Mouse (Mus musculus): ENCODE results near the gene Pfkfb3. TPM values are rescaled to one million over a fixed set of nuclear protein-coding genes. Genes with fewer than 3 reads are reported as not detected.

The Pfkfb3 gene
- polyA plus RNA-seq, 1 experiment, result 0.01 TPM

- no peaks in the 10 kb centered on the region for H3K4me1 ChIP-seq (ENCODE audit: control insufficient read depth)
- H3K4me3 ChIP-seq (replicated peaks), result no peak overlapping the region
- no peak for TF ChIP-seq TAL1 (IDR thresholded peaks at IDR 0.05; ENCODE audit: low read length)
- TF ChIP-seq GATA1 (IDR thresholded peaks at IDR 0.05; ENCODE audit: low read length), result no peak
- no peaks in the 10 kb centered on the region for H3K36me3 ChIP-seq (ENCODE audit: control insufficient read depth)
- no peaks in the 10 kb centered on the region for H3K9me3 ChIP-seq (ENCODE audit: control insufficient read depth, low read length)
- H3K27me3 ChIP-seq (ENCODE audit: control insufficient read depth), result no peaks in the 10 kb centered on the region
These were observed 89.2 kb downstream of the Pfkfb3 start for GRCm38 (mm10) chr2:11464661-11465099.

- no peaks in the 10 kb centered on the region for H3K9me3 ChIP-seq (ENCODE audit: control insufficient read depth, low read length)
- H3K36me3 ChIP-seq (ENCODE audit: control insufficient read depth), result no peaks in the 10 kb centered on the region
- no peaks in the 10 kb centered on the region for H3K4me1 ChIP-seq (ENCODE audit: control insufficient read depth)
- H3K27me3 ChIP-seq (ENCODE audit: control insufficient read depth), result no peaks in the 10 kb centered on the region
- no peak overlapping the region for H3K4me3 ChIP-seq (replicated peaks)
- TF ChIP-seq TAL1 (IDR thresholded peaks at IDR 0.05; ENCODE audit: low read length) (no peak), GATA1 (IDR thresholded peaks at IDR 0.05; ENCODE audit: low read length) (no peak)
These were observed 92.9 kb downstream of the Pfkfb3 start for GRCm38 (mm10) chr2:11460976-11461375.

DNA sequence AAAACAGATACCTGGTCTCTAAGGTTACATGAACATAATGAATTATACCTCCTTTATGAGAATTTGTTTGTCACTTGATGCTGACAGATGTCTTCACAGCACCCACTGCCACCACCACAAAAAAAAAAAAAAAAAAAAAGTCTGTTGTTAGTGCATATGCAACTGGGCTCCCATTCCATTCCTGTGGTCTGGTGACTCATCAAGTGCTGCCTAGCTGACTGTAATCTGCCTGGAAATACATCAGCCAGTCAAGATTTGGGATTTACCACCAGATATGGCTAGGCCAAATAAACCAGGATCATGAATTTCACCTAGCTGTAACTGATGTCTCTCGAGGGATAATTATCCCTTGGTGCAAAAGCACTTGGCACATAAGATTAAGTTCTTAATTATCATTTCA is 95.4 kb downstream of the Pfkfb3 start:
- H3K4me1 ChIP-seq (ENCODE audit: control insufficient read depth), result no peaks in the 10 kb centered on the region
- H3K36me3 ChIP-seq (ENCODE audit: control insufficient read depth), result no peaks in the 10 kb centered on the region
- H3K4me3 ChIP-seq (replicated peaks), result no peak overlapping the region
- no peaks in the 10 kb centered on the region for H3K9me3 ChIP-seq (ENCODE audit: control insufficient read depth, low read length)
- H3K27me3 ChIP-seq (ENCODE audit: control insufficient read depth), result no peaks in the 10 kb centered on the region
- TF ChIP-seq TAL1 (IDR thresholded peaks at IDR 0.05; ENCODE audit: low read length) (no peak), GATA1 (IDR thresholded peaks at IDR 0.05; ENCODE audit: low read length) (no peak)

- Histone ChIP-seq H3K4me3 (replicated peaks) (no peak overlapping the region), H3K4me1 (ENCODE audit: control insufficient read depth) (no peaks in the 10 kb centered on the region), H3K9me3 (ENCODE audit: control insufficient read depth, low read length) (no peaks in the 10 kb centered on the region), H3K27me3 (ENCODE audit: control insufficient read depth) (no peaks in the 10 kb centered on the region), H3K36me3 (ENCODE audit: control insufficient read depth) (no peaks in the 10 kb centered on the region)
- no peak for TF ChIP-seq GATA1 (IDR thresholded peaks at IDR 0.05; ENCODE audit: low read length)
- no peak for TF ChIP-seq TAL1 (IDR thresholded peaks at IDR 0.05; ENCODE audit: low read length)
These were observed 96.0 kb downstream of the Pfkfb3 start for GRCm38 (mm10) chr2:11457904-11458303.

DNA sequence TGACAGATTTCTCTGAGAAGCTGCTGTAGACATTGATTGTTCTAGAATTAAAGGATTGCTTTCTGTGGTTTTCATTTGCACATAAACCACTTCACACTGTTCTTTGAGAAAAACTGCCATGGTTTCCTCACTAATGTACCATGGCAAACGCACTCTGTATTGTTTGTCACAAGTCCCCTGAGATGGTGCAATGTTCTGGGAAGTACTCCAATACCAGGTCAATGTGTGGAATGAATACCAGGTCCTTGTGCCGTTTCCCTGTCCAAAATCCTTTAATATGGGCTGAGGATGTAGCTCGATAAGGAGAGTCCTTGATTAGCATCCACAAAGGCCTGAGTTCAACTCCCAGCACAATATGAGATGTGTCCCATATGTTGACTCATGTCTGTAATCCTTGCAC is 105.2 kb downstream of the Pfkfb3 start:
- Histone ChIP-seq H3K9me3 (ENCODE audit: control insufficient read depth, low read length) (no peaks in the 10 kb centered on the region), H3K4me3 (replicated peaks) (no peak overlapping the region), H3K27me3 (ENCODE audit: control insufficient read depth) (no peaks in the 10 kb centered on the region), H3K36me3 (ENCODE audit: control insufficient read depth) (no peaks in the 10 kb centered on the region), H3K4me1 (ENCODE audit: control insufficient read depth) (no peaks in the 10 kb centered on the region)
- TF ChIP-seq GATA1 (IDR thresholded peaks at IDR 0.05; ENCODE audit: low read length) (no peak), TAL1 (IDR thresholded peaks at IDR 0.05; ENCODE audit: low read length) (no peak)

GRCm38 (mm10) chr2:11447865-11448264 is 106.0 kb downstream of the Pfkfb3 start:
- Histone ChIP-seq H3K36me3 (ENCODE audit: control insufficient read depth) (no peaks in the 10 kb centered on the region), H3K4me1 (ENCODE audit: control insufficient read depth) (no peaks in the 10 kb centered on the region), H3K27me3 (ENCODE audit: control insufficient read depth) (no peaks in the 10 kb centered on the region), H3K4me3 (replicated peaks) (no peak overlapping the region), H3K9me3 (ENCODE audit: control insufficient read depth, low read length) (no peaks in the 10 kb centered on the region)
- TF ChIP-seq TAL1 (IDR thresholded peaks at IDR 0.05; ENCODE audit: low read length) (no peak), GATA1 (IDR thresholded peaks at IDR 0.05; ENCODE audit: low read length) (no peak)

GRCm38 (mm10) chr2:11445722-11446121 is 108.2 kb downstream of the Pfkfb3 start:
- H3K4me3 ChIP-seq (replicated peaks), result no peak overlapping the region
- H3K27me3 ChIP-seq (ENCODE audit: control insufficient read depth), result no peaks in the 10 kb centered on the region
- H3K36me3 ChIP-seq (ENCODE audit: control insufficient read depth), result no peaks in the 10 kb centered on the region
- TF ChIP-seq TAL1 (IDR thresholded peaks at IDR 0.05; ENCODE audit: low read length) (no peak), GATA1 (IDR thresholded peaks at IDR 0.05; ENCODE audit: low read length) (no peak)
- H3K4me1 ChIP-seq (ENCODE audit: control insufficient read depth), result no peaks in the 10 kb centered on the region
- no peaks in the 10 kb centered on the region for H3K9me3 ChIP-seq (ENCODE audit: control insufficient read depth, low read length)

DNA sequence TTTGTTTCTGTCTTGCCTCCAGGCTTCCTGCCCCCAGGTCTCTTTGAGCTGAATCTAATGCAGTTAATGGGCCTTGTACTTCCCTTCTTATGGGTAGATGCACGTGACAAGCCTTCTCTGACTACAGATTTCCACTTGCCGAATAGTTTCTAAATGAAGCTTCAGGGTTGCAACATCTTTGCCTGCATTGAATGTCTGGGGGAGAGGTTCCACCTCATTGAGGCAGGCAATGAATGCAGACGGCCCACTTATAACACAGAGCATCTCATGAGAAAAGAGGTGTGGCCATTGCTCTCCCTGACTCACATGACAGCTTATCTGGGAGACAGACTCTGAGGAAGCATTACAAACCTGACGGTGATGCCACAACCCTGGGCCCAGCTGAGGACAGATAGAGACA is 112.0 kb downstream of the Pfkfb3 start:
- Histone ChIP-seq H3K27me3 (ENCODE audit: control insufficient read depth) (no peaks in the 10 kb centered on the region), H3K4me3 (replicated peaks) (no peak overlapping the region), H3K36me3 (ENCODE audit: control insufficient read depth) (no peaks in the 10 kb centered on the region), H3K9me3 (ENCODE audit: control insufficient read depth, low read length) (no peaks in the 10 kb centered on the region), H3K4me1 (ENCODE audit: control insufficient read depth) (no peaks in the 10 kb centered on the region)
- TF ChIP-seq GATA1 (IDR thresholded peaks at IDR 0.05; ENCODE audit: low read length), result no peak
- TF ChIP-seq TAL1 (IDR thresholded peaks at IDR 0.05; ENCODE audit: low read length), result no peak

DNA sequence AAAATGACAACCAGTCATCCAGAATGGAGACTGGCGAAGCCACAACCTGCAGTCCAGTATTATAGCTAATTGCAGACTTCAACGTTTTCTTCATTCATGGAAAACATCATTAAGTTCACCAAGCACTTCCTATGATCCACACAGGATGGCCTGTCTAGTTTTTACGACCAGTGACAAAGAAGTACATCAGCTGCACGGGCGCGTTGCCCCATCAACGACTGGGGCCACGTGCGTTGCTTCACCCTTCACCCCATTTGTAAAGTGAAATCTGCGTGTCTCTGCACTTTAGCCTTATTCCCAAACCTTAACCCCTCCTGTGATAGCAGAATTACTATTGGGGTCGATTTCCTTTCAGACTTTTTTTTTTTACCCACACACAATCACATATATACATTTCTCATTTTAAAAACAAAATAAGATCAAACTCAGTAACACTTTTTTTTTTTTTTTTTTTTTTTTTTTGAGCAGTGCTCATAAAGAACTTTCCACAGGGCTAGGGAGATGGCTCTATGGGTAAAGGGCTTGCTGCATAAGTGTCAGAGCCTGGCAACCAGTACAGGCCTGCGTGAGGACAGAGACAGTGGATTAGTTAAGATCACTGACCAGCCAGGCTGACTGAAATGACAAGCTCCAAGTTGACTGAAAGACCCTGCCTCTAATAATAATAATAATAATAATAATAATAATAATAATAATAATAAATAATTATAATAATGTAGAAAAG is 115.5 kb downstream of the Pfkfb3 start:
- Histone ChIP-seq H3K4me1 (ENCODE audit: control insufficient read depth) (no peaks in the 10 kb centered on the region), H3K27me3 (ENCODE audit: control insufficient read depth) (no peaks in the 10 kb centered on the region), H3K36me3 (ENCODE audit: control insufficient read depth) (no peaks in the 10 kb centered on the region), H3K9me3 (ENCODE audit: control insufficient read depth, low read length) (no peaks in the 10 kb centered on the region), H3K4me3 (replicated peaks) (no peak overlapping the region)
- TF ChIP-seq GATA1 (IDR thresholded peaks at IDR 0.05; ENCODE audit: low read length) (no peak), TAL1 (IDR thresholded peaks at IDR 0.05; ENCODE audit: low read length) (no peak)

GRCm38 (mm10) chr2:11436353-11436752 is 117.5 kb downstream of the Pfkfb3 start:
- TF ChIP-seq TAL1 (IDR thresholded peaks at IDR 0.05; ENCODE audit: low read length) (no peak), GATA1 (IDR thresholded peaks at IDR 0.05; ENCODE audit: low read length) (no peak)
- Histone ChIP-seq H3K36me3 (ENCODE audit: control insufficient read depth) (no peaks in the 10 kb centered on the region), H3K9me3 (ENCODE audit: control insufficient read depth, low read length) (no peaks in the 10 kb centered on the region), H3K27me3 (ENCODE audit: control insufficient read depth) (no peaks in the 10 kb centered on the region), H3K4me1 (ENCODE audit: control insufficient read depth) (no peaks in the 10 kb centered on the region), H3K4me3 (replicated peaks) (no peak overlapping the region)
